Mouse (Mus musculus) mesoderm, embryonic 11.5 days (tissue): Measurements from ENCODE around the gene Gm38431.

Source experiments
- DNase-seq: peaks from one replicate; pipeline ENCODE4 v3.0.0-alpha.2; 2012; ENCODE audit warnings: low read depth, low spot score

Gene Gm38431

DNA sequence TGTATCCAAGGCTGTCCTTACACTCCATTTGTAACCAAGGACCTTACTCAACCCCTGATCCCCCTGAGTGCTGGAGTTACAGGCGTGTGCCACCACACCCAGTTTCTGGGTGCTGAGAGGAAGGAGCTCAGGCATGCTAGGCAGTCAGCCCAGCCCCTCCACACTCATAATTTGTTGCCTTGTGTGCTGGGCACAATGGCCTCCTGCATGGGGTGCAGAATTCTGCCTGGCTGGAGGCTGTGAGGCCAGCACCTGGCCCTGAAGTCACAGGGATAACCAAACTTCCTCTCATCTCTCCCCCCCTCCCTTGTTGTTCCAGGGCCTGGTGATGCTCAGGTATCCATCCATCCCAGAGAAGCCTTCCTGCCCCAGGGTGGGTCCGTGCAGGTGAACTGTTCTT, 73.2 kb downstream of the Gm38431 start:
- no peak for DNase-seq
